Mouse (Mus musculus): ENCODE data around the gene Ppp1r16b.
"Not testable (repeated sequence)": the region's sequence is repeated elsewhere in the genome, so short reads cannot be mapped to it uniquely, and the experiment has no call there.

The Ppp1r16b gene

GRCm38 (mm10) chr2:158726252-158726651, 61.1 kb downstream of the Ppp1r16b start:
- no peak for DNase-seq

GRCm38 (mm10) chr2:158728061-158728815, 63.0 kb downstream of the Ppp1r16b start:
- peak; percentile 60 to 71 for DNase-seq

- no peak for DNase-seq
Observed at GRCm38 (mm10) chr2:158730896-158731295, 65.7 kb downstream of the Ppp1r16b start.

GRCm38 (mm10) chr2:158732521-158732920, 67.3 kb downstream of the Ppp1r16b start:
- no peak for DNase-seq

GRCm38 (mm10) chr2:158733136-158733535, 67.9 kb downstream of the Ppp1r16b start:
- no peak for DNase-seq

GRCm38 (mm10) chr2:158733914-158734313, 68.7 kb downstream of the Ppp1r16b start:
- DNase-seq: peak; percentile 26 to 41

- peak; percentile 41 to 60 for DNase-seq
Observed at GRCm38 (mm10) chr2:158734500-158735152, 69.4 kb downstream of the Ppp1r16b start.

GRCm38 (mm10) chr2:158735340-158735739, 70.1 kb downstream of the Ppp1r16b start:
- no peak for DNase-seq

- not testable (repeated sequence) for DNase-seq
Observed at GRCm38 (mm10) chr2:158736247-158736646, 71.0 kb downstream of the Ppp1r16b start.

GRCm38 (mm10) chr2:158738591-158738990, 73.4 kb downstream of the Ppp1r16b start:
- DNase-seq: no peak

- DNase-seq: no peak
Observed at GRCm38 (mm10) chr2:158739113-158739512, 73.9 kb downstream of the Ppp1r16b start.

GRCm38 (mm10) chr2:158741011-158741501, 75.9 kb downstream of the Ppp1r16b start:
- DNase-seq: no peak

- DNase-seq: no peak
Observed at GRCm38 (mm10) chr2:158742431-158742830, 77.2 kb downstream of the Ppp1r16b start.

- no peak for DNase-seq
Observed at GRCm38 (mm10) chr2:158743518-158744141, 78.4 kb downstream of the Ppp1r16b start.

- peak; percentile 44 to 52 for DNase-seq
Observed at GRCm38 (mm10) chr2:158745049-158745482, 79.9 kb downstream of the Ppp1r16b start.

- DNase-seq: no peak
Observed at GRCm38 (mm10) chr2:158746164-158746563, 81.0 kb downstream of the Ppp1r16b start.

GRCm38 (mm10) chr2:158749366-158749765, 84.2 kb downstream of the Ppp1r16b start:
- DNase-seq: no peak

GRCm38 (mm10) chr2:158760231-158760630, 95.0 kb downstream of the Ppp1r16b start:
- DNase-seq: no peak

- DNase-seq: no peak
Observed at GRCm38 (mm10) chr2:158762339-158762738, 97.1 kb downstream of the Ppp1r16b start.

GRCm38 (mm10) chr2:158767742-158768339, 102.6 kb downstream of the Ppp1r16b start, which contains the start of gene Fam83d:
Gene Fam83d (plus strand): TSS chr2:158768093.
- DNase-seq: peak; percentile 97 to 98

GRCm38 (mm10) chr2:158768350-158768749, 103.2 kb downstream of the Ppp1r16b start:
- peak; percentile 52 to 64 for DNase-seq

GRCm38 (mm10) chr2:158768771-158769170, 103.6 kb downstream of the Ppp1r16b start:
- no peak for DNase-seq
